In the genomic region with DNA sequence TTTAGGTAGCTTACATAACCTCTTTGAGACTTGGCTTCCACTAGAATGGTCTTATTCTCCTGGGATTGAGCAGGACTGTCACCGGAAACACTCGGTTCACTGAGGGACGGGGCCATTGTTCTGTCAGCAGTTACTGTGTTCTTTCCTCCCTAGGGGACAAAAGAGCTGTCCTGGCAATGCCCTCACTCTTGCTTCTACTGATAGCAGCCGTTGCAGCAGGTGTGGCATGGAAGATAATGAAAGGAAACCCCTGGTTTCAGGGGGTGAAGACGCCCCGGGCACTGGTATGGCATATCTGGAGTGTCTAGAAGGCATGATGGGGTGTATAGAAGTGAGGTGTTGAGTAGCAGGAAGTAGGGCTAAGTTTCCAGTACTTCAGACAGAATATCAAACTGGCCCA, we compare ENCODE assay signal across 20 mouse cellular contexts. TPM values are rescaled to one million over a fixed set of nuclear protein-coding genes. Genes with fewer than 3 reads are reported as not detected.
A peak's percentile ranks its signal among the peaks of the same experiment; 100 is the strongest.
DNase-seq lines count a peak whose midpoint lies in the region; ATAC-seq and TF ChIP-seq lines count a peak whose summit lies in the region.
"Had no signal": no experiment of that assay in that cellular context is flagged by ENCODE, and none has a peak within 500 bp of the region (broad histone marks: within the 10 kb centered on the region; RNA-seq: fewer than 3 reads in every experiment).

No protein-coding gene starts in this region.

- TF ChIP-seq POLR2A in MEL (IDR thresholded peaks at IDR 0.05; ENCODE audit: control insufficient read depth in 1 of 2, insufficient read depth in 1 of 2, low read depth in 1 of 2, low read length in 2 of 2, poor library complexity in 1 of 2), result no peak
- TF ChIP-seq POLR2A in cerebellum, adult 2 months (IDR thresholded peaks at IDR 0.05; ENCODE audit: borderline replicate concordance, insufficient read depth, low read length), result no peak

- H3K4me1 ChIP-seq in kidney, embryonic 15.5 days, result peaks cover 21% of the 10 kb centered on the region
- H3K4me1 ChIP-seq in MEL (ENCODE audit: control insufficient read depth in 1 of 2, insufficient read depth in 2 of 2, low read length in 2 of 2), result peaks cover 0 to 2% of the 10 kb centered on the region in 2 experiments; a peak in 1 of 4 replicates
- peaks cover 26% of the 10 kb centered on the region for H3K4me1 ChIP-seq in liver, embryonic 15.5 days (replicated peaks)
- H3K4me1 ChIP-seq in neural tube, embryonic 15.5 days, result no peaks in the 10 kb centered on the region
- no peaks in the 10 kb centered on the region; the same call in 1 of the 2 replicates for H3K4me1 ChIP-seq in cerebellum, adult 2 months (ENCODE audit: control insufficient read depth, insufficient read depth, low read length)
- H3K4me1 ChIP-seq: embryonic facial prominence, embryonic 15.5 days had no signal

- 0 out of 2 replicates have a peak, but pooled peaks cover 2% of the 10 kb centered on the region for H3K36me3 ChIP-seq in kidney, embryonic 15.5 days
- no peaks in the 10 kb centered on the region; a peak in 1 of 4 replicates for H3K36me3 ChIP-seq in MEL (ENCODE audit: control insufficient read depth in 1 of 2, insufficient read depth in 2 of 2, low read length in 2 of 2)
- no peaks in the 10 kb centered on the region for H3K36me3 ChIP-seq in liver, embryonic 15.5 days (replicated peaks)
- no peaks in the 10 kb centered on the region for H3K36me3 ChIP-seq in neural tube, embryonic 15.5 days
- H3K36me3 ChIP-seq: embryonic facial prominence, embryonic 15.5 days; G1E; hindbrain, embryonic 12.5 days; midbrain, embryonic 10.5 days had no signal

- H3K9ac ChIP-seq in kidney, embryonic 15.5 days, result no peak overlapping the region
- no peak overlapping the region for H3K9ac ChIP-seq in MEL (ENCODE audit: control insufficient read depth, low read depth, low read length, poor library complexity, severe bottlenecking)
- H3K9ac ChIP-seq in liver, embryonic 15.5 days, result no peak overlapping the region
- no peak overlapping the region for H3K9ac ChIP-seq in neural tube, embryonic 15.5 days (replicated peaks)
- H3K9ac ChIP-seq: embryonic facial prominence, embryonic 15.5 days; hindbrain, embryonic 12.5 days had no signal

- 63% methylated on average over 6 of the region's 6 CpGs for WGBS in kidney, embryonic 15.5 days
- WGBS in liver, embryonic 15.5 days (ENCODE audit: insufficient replicate concordance), result 17% methylated on average over 6 of the region's 6 CpGs
- 37% methylated on average over 6 of the region's 6 CpGs for WGBS in neural tube, embryonic 15.5 days
- WGBS in cerebellum, adult 2 months, result 27% methylated on average over 6 of the region's 6 CpGs

- no peak overlapping the region for H3K4me2 ChIP-seq in kidney, embryonic 15.5 days
- H3K4me2 ChIP-seq in liver, embryonic 15.5 days, result peak overlapping the region; percentile 3
- no peak overlapping the region for H3K4me2 ChIP-seq in neural tube, embryonic 15.5 days
- H3K4me2 ChIP-seq: embryonic facial prominence, embryonic 15.5 days; hindbrain, embryonic 12.5 days; limb, embryonic 15.5 days had no signal

- no peak for TF ChIP-seq CTCF in MEL (IDR thresholded peaks at IDR 0.05 in 2 of 3, conservative IDR thresholded peaks at IDR 0.05 in 1 of 3; ENCODE audit: control insufficient read depth in 1 of 3, insufficient read depth in 1 of 3, low read depth in 2 of 3, low read length in 3 of 3, poor library complexity in 1 of 3, severe bottlenecking in 1 of 3)
- TF ChIP-seq CTCF in cerebellum, adult 2 months (IDR thresholded peaks at IDR 0.05; ENCODE audit: borderline replicate concordance, insufficient read depth, low read depth, low read length), result no peak

- TF ChIP-seq RAD21 in MEL (IDR thresholded peaks at IDR 0.05; ENCODE audit: low read depth, low read length), result no peak

- no peak for ATAC-seq in kidney, embryonic 15.5 days (replicated peaks; ENCODE audit: low FRiP score)
- ATAC-seq in liver, embryonic 15.5 days (ENCODE audit: insufficient read depth), result peak; percentile 15; the same call in 1 of the 2 replicates
- ATAC-seq in neural tube, embryonic 15.5 days (ENCODE audit: low FRiP score), result no peak
- ATAC-seq: intestine, embryonic 16.5 days had no signal

- peak; percentile 46 for DNase-seq in kidney, adult 11 months
- peak; percentile 19 for DNase-seq in MEL (ENCODE audit: low read depth, low spot score)
- peak; percentile 24 for DNase-seq in heart, postnatal 25 days (ENCODE audit: low spot score)
- no peak for DNase-seq in cerebellum, adult 2 months
- DNase-seq in thymus, postnatal 4 days, result no peak
- DNase-seq: adrenal gland, adult 8-10 months; cerebellum, adult 9-10 months; lung, postnatal 14 days had no signal

- intact Hi-C loops in heart, postnatal 25 days (cut with DNase I), result loop anchor here (10.0 kb wide), 2 partner anchors 171 to 221 kb away; partner anchors contain the start of genes Fuca1 and Pnrc2

- H3K79me2 ChIP-seq in MEL (ENCODE audit: control insufficient read depth, insufficient read depth, low read length, poor library complexity), result no peaks in the 10 kb centered on the region

- H3K27me3 ChIP-seq in kidney, embryonic 15.5 days, result no peaks in the 10 kb centered on the region
- no peaks in the 10 kb centered on the region for H3K27me3 ChIP-seq in MEL (ENCODE audit: control insufficient read depth in 1 of 2, insufficient read depth in 2 of 2, low read length in 2 of 2)
- H3K27me3 ChIP-seq in liver, embryonic 15.5 days, result peaks cover 8% of the 10 kb centered on the region; the same call in 1 of the 2 replicates
- no peaks in the 10 kb centered on the region for H3K27me3 ChIP-seq in neural tube, embryonic 15.5 days (replicated peaks)
- H3K27me3 ChIP-seq in cerebellum, adult 2 months (ENCODE audit: control insufficient read depth, insufficient read depth, low read length), result no peaks in the 10 kb centered on the region
- H3K27me3 ChIP-seq: embryonic facial prominence, embryonic 15.5 days; hindbrain, embryonic 12.5 days; limb, embryonic 15.5 days had no signal

- no peak overlapping the region for H3K4me3 ChIP-seq in kidney, embryonic 15.5 days (replicated peaks)
- H3K4me3 ChIP-seq in MEL (ENCODE audit: control insufficient read depth in 1 of 2, insufficient read depth in 1 of 2, low read depth in 2 of 2, low read length in 2 of 2), result no peak overlapping the region; a peak in 1 of 4 replicates
- H3K4me3 ChIP-seq in liver, embryonic 15.5 days (replicated peaks), result no peak overlapping the region
- no peak overlapping the region for H3K4me3 ChIP-seq in neural tube, embryonic 15.5 days (replicated peaks)
- H3K4me3 ChIP-seq in cerebellum, adult 2 months (replicated peaks; ENCODE audit: insufficient read depth, low read depth, low read length), result no peak overlapping the region
- H3K4me3 ChIP-seq: embryonic facial prominence, embryonic 15.5 days; hindbrain, embryonic 12.5 days; limb, embryonic 15.5 days; midbrain, embryonic 10.5 days had no signal

- H3K9me3 ChIP-seq in kidney, embryonic 15.5 days (replicated peaks), result no peaks in the 10 kb centered on the region
- H3K9me3 ChIP-seq in MEL (replicated peaks; ENCODE audit: insufficient read depth, low read length), result no peaks in the 10 kb centered on the region
- no peaks in the 10 kb centered on the region for H3K9me3 ChIP-seq in liver, embryonic 15.5 days (replicated peaks)
- no peaks in the 10 kb centered on the region for H3K9me3 ChIP-seq in neural tube, embryonic 15.5 days (replicated peaks)
- H3K9me3 ChIP-seq: embryonic facial prominence, embryonic 15.5 days; G1E; hindbrain, embryonic 12.5 days; limb, embryonic 15.5 days; midbrain, embryonic 10.5 days had no signal

- H3K27ac ChIP-seq in kidney, embryonic 15.5 days, result no peak overlapping the region
- no peak overlapping the region for H3K27ac ChIP-seq in MEL (ENCODE audit: control insufficient read depth, low read depth, low read length)
- no peak overlapping the region for H3K27ac ChIP-seq in liver, embryonic 15.5 days (replicated peaks)
- H3K27ac ChIP-seq in neural tube, embryonic 15.5 days (replicated peaks), result no peak overlapping the region
- H3K27ac ChIP-seq in cerebellum, adult 2 months (ENCODE audit: insufficient read depth, low read length), result no peak overlapping the region
- H3K27ac ChIP-seq: embryonic facial prominence, embryonic 15.5 days; hindbrain, embryonic 12.5 days; limb, embryonic 15.5 days; midbrain, embryonic 10.5 days had no signal

- TF ChIP-seq EP300 in MEL (IDR thresholded peaks at IDR 0.05; ENCODE audit: low read depth in 1 of 2, low read length in 2 of 2), result peak in 1 of 2 experiments; percentile 62; a peak in 2 of 4 replicates

TF ChIP-seq in MEL, 35 proteins besides CTCF, POLR2A, EP300 and RAD21 (continues in another document):
- TF ChIP-seq JUND (IDR thresholded peaks at IDR 0.05; ENCODE audit: low read depth, low read length) (no peak), USF1 (IDR thresholded peaks at IDR 0.05; ENCODE audit: low read depth, low read length) (no peak)

RNA-seq across cellular contexts. Expression of gene Ifnlr1, which starts 17.9 kb away (rescaled TPM):
- polyA plus RNA-seq in kidney, embryonic 15.5 days (2015; fragmentation: Nextera tagmentation; extraction: Ambion mirVana), result 1.1 TPM in 2 replicates
- not detected in 2 replicates for total RNA-seq in MEL (2012; rRNA removed)
- under 1 TPM in 1 of 2 experiments, not detected in 1; 0.03 TPM for polyA plus RNA-seq in MEL (2012; ENCODE audit: insufficient read depth in 1 of 2, insufficient read length in 2 of 2, low read depth in 1 of 2, low replicate concordance in 2 of 2, missing spikeins in 1 of 2)
- total RNA-seq in heart, postnatal 25 days (2021), result 1 to 10 TPM; 2.8 TPM
- 0.18 and 0.30 TPM in 2 replicates for polyA plus RNA-seq in liver, embryonic 15.5 days (2015; fragmentation: Nextera tagmentation; extraction: Ambion mirVana)
- 0.46 and 0.47 TPM in 2 replicates for polyA plus RNA-seq in neural tube, embryonic 15.5 days (2015; fragmentation: Nextera tagmentation; extraction: Ambion mirVana)
- 0.49 and 0.52 TPM in 2 replicates for polyA plus RNA-seq in cerebellum, adult 2 months (2012; rRNA removed)
- polyA plus RNA-seq: G1E had no signal

RNA-seq across cellular contexts. Expression of gene Il22ra1, which starts 24.0 kb away (rescaled TPM):
- 0.06 and 0.09 TPM in 2 replicates for polyA plus RNA-seq in kidney, embryonic 15.5 days (2015; fragmentation: Nextera tagmentation; extraction: Ambion mirVana)
- total RNA-seq in MEL (2012; rRNA removed), result not detected in 2 replicates
- under 1 TPM in 1 of 2 experiments, not detected in 1; 0.03 TPM for polyA plus RNA-seq in MEL (2012; ENCODE audit: insufficient read depth in 1 of 2, insufficient read length in 2 of 2, low read depth in 1 of 2, low replicate concordance in 2 of 2, missing spikeins in 1 of 2)
- under 1 TPM; 0.13 to 0.28 TPM for total RNA-seq in heart, postnatal 25 days (2021)
- polyA plus RNA-seq in liver, embryonic 15.5 days (2015; fragmentation: Nextera tagmentation; extraction: Ambion mirVana), result 0.55 and 0.56 TPM in 2 replicates
- polyA plus RNA-seq in neural tube, embryonic 15.5 days (2015; fragmentation: Nextera tagmentation; extraction: Ambion mirVana), result 0.51 TPM in 1 of 2 replicates, not detected in the other
- polyA plus RNA-seq in cerebellum, adult 2 months (2012; rRNA removed), result 0.03 TPM in 1 of 2 replicates, not detected in the other
- total RNA-seq: granulocyte monocyte progenitor cell, adult 5-6 weeks; neutrophil, adult 5-6 weeks had no signal
- polyA plus RNA-seq: forebrain, embryonic 11.5 days; G1E; hindbrain, embryonic 12.5 days; midbrain, embryonic 10.5 days had no signal

RNA-seq across cellular contexts. Expression of gene Myom3, which starts 55.5 kb away (rescaled TPM):
- 1.1 and 1.7 TPM in 2 replicates for polyA plus RNA-seq in kidney, embryonic 15.5 days (2015; fragmentation: Nextera tagmentation; extraction: Ambion mirVana)
- not detected in 2 replicates for total RNA-seq in MEL (2012; rRNA removed)
- not detected for polyA plus RNA-seq in MEL (2012; ENCODE audit: insufficient read depth in 1 of 2, insufficient read length in 2 of 2, low read depth in 1 of 2, low replicate concordance in 2 of 2, missing spikeins in 1 of 2)
- under 1 TPM; 0.64 to 0.88 TPM for total RNA-seq in heart, postnatal 25 days (2021)
- 0.36 and 0.63 TPM in 2 replicates for polyA plus RNA-seq in liver, embryonic 15.5 days (2015; fragmentation: Nextera tagmentation; extraction: Ambion mirVana)
- polyA plus RNA-seq in neural tube, embryonic 15.5 days (2015; fragmentation: Nextera tagmentation; extraction: Ambion mirVana), result 1.0 and 1.1 TPM in 2 replicates
- polyA plus RNA-seq in cerebellum, adult 2 months (2012; rRNA removed), result 0.17 and 0.26 TPM in 2 replicates
- total RNA-seq: granulocyte monocyte progenitor cell, adult 5-6 weeks had no signal
- polyA plus RNA-seq: forebrain, embryonic 11.5 days; G1E had no signal

Comparison
In these comparisons a context has a peak if more than half of its experiments do, and no peak if none do; other contexts are left out.
1. DNase-seq: peak in kidney, adult 11 months (single experiment), MEL (single experiment) and heart, postnatal 25 days (single experiment); none in cerebellum, adult 2 months (0 of 2) and thymus, postnatal 4 days (single experiment).